Mouse (Mus musculus): ENCODE data around the gene C2cd2l. TPM values are rescaled to one million over a fixed set of nuclear protein-coding genes. Genes with fewer than 3 reads are reported as not detected.
"Not testable (repeated sequence)": the region's sequence is repeated elsewhere in the genome, so short reads cannot be mapped to it uniquely, and the experiment has no call there.

The C2cd2l gene
- total RNA-seq, 2 experiments from 2014 or later, result 46.1 to 83.0 TPM

- ATAC-seq (replicated peaks; ENCODE audit: low FRiP score, poor library complexity, severe bottlenecking), result peak; percentile 6
Observed at GRCm38 (mm10) chr9:44336964-44337363, 16.9 kb upstream of the C2cd2l start.

DNA sequence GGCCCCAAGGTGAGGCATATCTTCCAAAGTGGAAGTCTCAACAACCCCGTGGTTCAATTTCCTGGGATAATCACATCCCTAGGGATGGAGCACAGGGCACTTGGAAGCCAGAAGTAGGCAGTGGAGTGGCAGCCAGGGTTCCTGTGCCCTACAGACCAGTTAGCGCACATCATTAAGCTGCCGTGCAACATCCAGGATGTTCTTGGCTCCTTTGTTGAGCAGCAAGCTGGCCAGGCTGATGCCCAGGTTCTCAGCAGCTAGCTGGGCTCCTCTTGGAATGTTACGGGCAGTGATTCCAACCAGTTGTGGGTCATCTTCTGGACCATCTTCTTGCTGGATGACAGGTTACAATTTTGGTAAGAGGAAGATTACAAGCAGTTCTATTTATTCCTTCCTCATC, 16.4 kb upstream of the C2cd2l start:
- ATAC-seq (replicated peaks; ENCODE audit: low FRiP score, poor library complexity, severe bottlenecking), result peak; percentile 6

DNA sequence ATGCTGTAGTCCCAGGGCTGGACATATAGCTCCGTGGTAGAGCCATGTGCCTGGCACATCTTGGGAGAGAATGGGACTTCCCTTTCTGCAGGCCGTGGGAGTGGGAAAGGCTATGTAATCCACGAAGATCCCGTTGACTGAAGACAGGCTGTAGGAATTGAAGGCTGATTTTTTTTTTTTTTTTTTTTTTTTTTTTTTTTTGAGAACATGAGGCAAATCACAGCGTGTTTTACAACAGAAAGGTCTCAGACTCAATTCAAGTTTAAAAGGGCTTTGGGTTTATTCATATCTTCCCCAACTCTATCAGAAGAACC, 16.0 kb upstream of the C2cd2l start:
- peak; percentile 20 for ATAC-seq (replicated peaks; ENCODE audit: low FRiP score, poor library complexity, severe bottlenecking)

DNA sequence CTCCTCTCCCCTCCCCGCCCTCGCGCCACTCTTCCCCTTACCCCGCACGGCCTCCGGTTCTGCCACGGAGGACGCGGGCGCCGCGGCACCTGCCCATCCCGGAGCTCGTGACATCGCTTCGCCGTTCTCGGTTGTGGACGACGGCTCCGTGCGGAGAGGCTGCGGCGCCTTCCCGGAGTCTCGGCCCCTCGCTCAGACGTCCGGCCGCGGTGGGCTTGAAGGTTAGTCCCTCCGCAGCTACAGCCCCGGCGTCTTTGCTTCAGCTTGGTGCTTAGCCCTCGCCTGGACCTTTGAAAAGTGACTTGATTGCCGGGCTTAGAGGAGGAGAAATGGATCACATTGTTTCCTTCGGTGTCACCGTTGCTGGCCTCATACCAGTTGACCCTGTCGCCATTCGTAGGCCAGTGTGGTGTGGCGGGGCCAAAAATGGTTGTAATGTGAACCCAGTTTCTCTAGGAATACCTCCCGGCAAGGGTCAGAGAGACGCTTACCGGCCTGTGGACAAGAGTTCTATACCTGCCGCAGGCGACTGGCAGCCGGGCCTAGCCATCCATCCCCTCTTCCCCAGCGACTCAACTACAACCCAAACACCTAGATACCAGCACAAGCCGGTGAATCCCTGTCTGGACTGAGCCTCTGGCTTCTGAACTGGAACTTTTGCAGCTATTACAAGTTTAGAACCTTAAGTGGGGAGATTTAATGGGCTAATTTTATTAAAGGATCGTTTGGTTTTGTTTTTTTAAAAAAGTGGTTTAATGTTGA, 15.4 kb upstream of the C2cd2l start:
- peak; percentile 8; the same call in 1 of the 2 replicates for ATAC-seq (replicated peaks; ENCODE audit: low FRiP score, poor library complexity, severe bottlenecking)

GRCm38 (mm10) chr9:44334396-44335330, 14.6 kb upstream of the C2cd2l start, which contains the start of gene H2afx:
Gene H2afx (plus strand): TSS chr9:44334694.
- ATAC-seq (replicated peaks; ENCODE audit: low FRiP score, poor library complexity, severe bottlenecking), result peak; percentile 77

DNA sequence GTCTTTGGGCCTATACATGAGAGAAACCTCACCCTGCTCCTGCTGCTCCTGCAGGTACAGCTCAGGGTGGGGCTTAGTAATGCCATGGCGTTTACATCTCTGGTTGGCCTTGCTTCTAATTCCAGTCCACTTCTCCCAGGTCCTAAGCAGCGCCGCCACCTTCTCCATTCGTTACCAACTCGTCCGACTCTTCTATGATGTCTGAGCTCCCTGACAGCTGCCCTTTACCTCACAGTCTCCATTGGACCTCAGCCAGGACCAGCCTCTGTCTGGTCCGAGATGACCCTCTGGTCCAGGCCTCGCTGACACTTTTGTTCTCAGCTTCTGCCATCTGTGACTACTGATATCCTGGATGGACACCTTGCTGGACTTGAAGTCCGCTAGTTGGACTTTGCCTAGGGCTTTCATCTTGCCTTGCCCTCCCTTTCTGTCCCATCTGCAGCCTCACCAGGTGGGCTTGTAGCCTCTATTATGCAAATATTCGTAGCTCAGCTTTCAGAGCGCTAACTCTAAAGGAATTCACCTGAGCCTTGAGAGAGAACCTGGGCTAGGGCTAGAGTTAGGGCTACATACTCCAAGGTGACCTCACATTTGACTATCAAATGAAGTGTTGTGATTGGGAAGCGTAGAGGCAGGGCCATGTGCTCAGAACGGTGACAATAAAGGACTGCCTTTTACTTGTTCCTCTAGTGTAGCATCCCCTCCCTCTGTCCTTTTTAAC, 13.0 kb upstream of the C2cd2l start:
- no peak for ATAC-seq (replicated peaks; ENCODE audit: low FRiP score, poor library complexity, severe bottlenecking)

DNA sequence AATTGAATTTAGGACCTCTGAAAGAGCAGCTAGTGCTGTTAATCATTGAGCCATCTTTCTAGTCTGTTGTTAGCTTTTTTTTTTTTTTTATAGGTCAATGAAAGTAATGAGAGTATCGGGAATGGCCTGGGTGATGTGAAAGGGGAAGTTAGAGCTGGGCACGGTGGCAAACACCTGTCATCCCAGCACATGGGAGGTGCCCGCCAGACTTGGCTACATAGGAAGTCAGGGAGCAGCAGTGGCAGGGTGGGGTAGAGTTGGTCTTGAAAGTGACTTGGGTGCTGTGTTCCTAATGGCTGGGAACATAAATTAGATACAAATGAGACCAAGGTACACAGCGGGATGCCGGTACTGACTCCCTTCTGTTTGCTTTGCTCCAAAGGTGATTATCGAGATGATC, 10.7 kb upstream of the C2cd2l start:
- no peak for ATAC-seq (replicated peaks; ENCODE audit: low FRiP score, poor library complexity, severe bottlenecking)

- no peak for ATAC-seq (replicated peaks; ENCODE audit: low FRiP score, poor library complexity, severe bottlenecking)
Observed at GRCm38 (mm10) chr9:44327926-44328325, 7.8 kb upstream of the C2cd2l start.

DNA sequence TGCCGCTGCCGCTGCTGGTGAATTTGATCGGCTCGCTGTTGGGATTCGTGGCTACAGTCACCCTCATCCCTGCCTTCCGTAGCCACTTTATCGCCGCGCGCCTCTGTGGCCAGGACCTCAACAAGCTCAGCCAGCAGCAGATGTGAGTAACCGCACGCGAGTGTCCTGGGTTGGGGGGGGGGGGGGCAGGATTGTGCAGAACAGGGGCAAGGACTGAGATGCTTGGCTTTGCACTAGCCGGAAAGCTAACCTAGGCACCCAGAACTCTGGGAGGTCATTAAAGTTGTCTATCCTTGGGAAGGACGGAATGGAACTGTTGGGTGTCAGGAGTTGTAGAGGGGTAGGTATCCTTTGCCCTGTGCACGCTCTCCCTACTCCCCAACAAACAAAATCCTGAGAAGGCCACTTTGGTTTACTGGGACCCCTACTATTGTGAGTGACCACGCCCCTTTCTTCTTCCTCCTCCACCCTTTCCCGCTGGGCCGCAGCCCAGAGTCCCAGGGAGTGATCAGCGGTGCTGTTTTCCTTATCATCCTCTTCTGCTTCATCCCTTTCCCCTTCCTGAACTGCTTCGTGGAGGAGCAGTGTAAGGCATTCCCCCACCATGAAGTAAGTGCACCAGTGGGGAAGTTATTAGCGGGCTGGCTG, 7.1 kb upstream of the C2cd2l start:
- peak; percentile 56 for ATAC-seq (replicated peaks; ENCODE audit: low FRiP score, poor library complexity, severe bottlenecking)

DNA sequence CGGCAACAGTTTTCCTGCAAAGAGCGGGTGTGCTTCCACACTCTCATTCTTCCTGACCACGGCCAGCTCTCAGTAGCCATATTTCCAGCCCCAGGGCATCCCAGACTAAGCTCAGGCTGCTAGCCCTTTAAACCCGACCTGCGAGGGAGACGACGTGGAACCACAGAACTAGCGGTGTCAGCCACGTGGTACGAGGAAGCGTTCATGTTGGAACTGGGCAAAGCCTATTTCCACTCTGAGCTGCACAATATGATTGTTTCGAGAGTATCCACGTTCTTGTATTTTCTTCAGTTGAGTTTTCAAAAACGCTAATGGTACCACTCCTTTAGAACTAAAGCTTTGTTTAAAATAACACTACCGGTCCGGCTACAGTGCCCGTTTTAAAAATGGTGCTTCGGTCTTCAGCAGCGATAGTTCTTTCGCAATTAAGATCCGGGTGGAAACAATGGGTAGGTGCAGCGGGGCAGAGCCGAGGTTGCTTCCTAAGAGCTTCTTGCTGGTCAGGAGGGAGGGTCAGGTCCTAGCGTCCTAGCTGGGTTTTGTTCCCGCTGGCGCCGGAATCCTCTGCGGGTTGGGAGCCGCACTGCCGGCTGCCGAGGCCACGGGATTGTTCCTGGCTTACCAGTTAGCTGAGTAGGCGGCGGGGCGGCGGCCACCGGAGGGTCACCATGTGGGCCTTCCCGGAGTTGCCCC, 6.4 kb upstream of the C2cd2l start:
- ATAC-seq (replicated peaks; ENCODE audit: low FRiP score, poor library complexity, severe bottlenecking), result peak; percentile 79

- no peak for ATAC-seq (replicated peaks; ENCODE audit: low FRiP score, poor library complexity, severe bottlenecking)
Observed at GRCm38 (mm10) chr9:44325768-44326370, 5.8 kb upstream of the C2cd2l start, which contains the start of gene Dpagt1. Gene Dpagt1 (plus strand): TSS chr9:44326019.

DNA sequence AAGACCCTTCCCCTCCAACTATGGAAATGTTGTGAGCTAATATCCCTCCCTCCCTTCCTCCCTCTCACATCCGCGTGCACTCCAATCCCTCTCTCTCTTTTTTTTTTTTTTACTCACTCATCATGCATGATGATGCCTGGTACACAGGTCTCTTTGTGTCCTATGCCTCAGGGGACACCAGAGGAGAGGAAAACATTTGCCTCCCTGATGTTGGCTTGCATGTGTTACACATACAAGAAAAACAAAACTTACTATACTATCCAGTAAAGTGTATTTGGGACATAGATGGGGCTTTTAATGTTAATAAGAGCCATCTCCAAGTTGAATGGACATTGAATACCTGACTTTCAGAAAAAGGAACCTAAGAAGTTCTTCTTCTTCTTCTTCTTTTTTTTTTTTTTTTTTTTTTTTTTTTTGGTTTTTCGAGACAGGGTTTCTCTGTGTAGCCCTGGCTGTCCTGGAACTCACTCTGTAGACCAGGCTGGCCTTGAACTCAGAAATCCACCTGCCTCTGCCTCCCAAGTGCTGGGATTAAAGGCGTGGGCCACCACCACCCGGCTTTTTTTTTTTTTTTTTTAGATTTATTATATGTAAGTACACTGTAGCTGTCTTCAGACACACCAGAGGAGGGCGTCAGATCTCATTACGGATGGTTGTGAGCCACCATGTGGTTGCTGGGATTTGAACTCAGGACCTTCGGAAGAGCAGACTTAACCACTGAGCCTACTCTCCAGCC, 5.1 kb upstream of the C2cd2l start:
- not testable (repeated sequence) for ATAC-seq (replicated peaks; ENCODE audit: low FRiP score, poor library complexity, severe bottlenecking)

DNA sequence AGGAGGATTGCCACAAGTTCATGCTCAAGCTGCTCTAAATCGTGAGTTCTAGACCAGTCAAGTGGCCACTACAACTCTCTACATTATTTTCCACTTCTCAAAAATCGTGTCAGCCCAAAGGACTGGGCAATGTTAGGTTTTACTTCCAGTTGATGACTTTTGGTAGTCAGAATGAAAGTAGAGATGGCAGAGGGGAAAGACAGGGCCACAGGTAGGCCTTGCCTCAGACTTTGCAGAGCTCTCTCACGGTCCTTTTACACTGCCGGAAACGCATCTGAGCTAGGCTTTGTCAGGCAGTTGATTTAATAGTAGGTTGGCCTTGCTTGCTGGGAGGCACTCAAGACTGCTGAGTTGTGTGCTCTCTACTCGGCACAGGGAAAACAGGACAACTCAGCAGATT, 4.1 kb upstream of the C2cd2l start:
- no peak for ATAC-seq (replicated peaks; ENCODE audit: low FRiP score, poor library complexity, severe bottlenecking)

- not testable (repeated sequence) for ATAC-seq (replicated peaks; ENCODE audit: low FRiP score, poor library complexity, severe bottlenecking)
Observed at GRCm38 (mm10) chr9:44323656-44324055, 3.6 kb upstream of the C2cd2l start.

- ATAC-seq (replicated peaks; ENCODE audit: low FRiP score, poor library complexity, severe bottlenecking), result no peak
Observed at GRCm38 (mm10) chr9:44320799-44321133, 681 bp upstream of the C2cd2l start.

- ATAC-seq (replicated peaks; ENCODE audit: low FRiP score, poor library complexity, severe bottlenecking), result peak; percentile 32
Observed at GRCm38 (mm10) chr9:44319105-44319886, 789 bp downstream of the C2cd2l start.

GRCm38 (mm10) chr9:44318826-44319095, 1.3 kb downstream of the C2cd2l start:
- ATAC-seq (replicated peaks; ENCODE audit: low FRiP score, poor library complexity, severe bottlenecking), result no peak
